Mouse (Mus musculus): Measurements from ENCODE around the gene Bsdc1. TPM values are rescaled to one million over a fixed set of nuclear protein-coding genes. Genes with fewer than 3 reads are reported as not detected.
"Not testable (repeated sequence)": the region's sequence is repeated elsewhere in the genome, so short reads cannot be mapped to it uniquely, and the experiment has no call there.

Gene Bsdc1
- polyA plus RNA-seq, 1 experiment from 2014 or later, result 27.6 TPM

DNA sequence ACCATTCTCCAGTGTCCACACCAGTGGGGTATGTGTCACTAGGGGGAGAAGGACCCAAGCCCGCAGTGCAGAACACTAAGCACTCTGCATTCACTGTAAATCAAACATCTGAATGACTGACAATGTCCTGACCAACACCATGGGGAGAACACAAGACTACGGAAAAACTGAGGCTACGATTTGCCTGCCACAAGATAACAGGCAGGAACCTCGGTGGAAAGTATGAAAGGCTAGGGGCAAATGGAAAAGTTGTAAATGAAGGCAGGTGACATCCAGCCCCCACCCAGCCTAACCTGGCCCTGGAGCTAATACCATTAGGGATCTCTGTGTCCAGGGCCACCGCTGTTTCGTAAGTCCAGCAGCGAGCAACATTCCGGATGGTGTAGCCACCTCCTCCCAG is 57.1 kb downstream of the Bsdc1 start:
- Histone ChIP-seq H3K4me3 (no peak overlapping the region), H3K27ac (no peak overlapping the region), H3K36me3 (peaks cover 82% of the 10 kb centered on the region), H3K4me1 (peaks cover 19% of the 10 kb centered on the region), H3K4me2 (no peak overlapping the region), H3K9me3 (no peaks in the 10 kb centered on the region), H3K27me3 (no peaks in the 10 kb centered on the region), H3K9ac (no peak overlapping the region)
- WGBS, result 91% methylated on average over 8 of the region's 8 CpGs
- no peak for ATAC-seq (ENCODE audit: insufficient number of reproducible peaks, insufficient read depth, low FRiP score, low TSS enrichment, low read depth)

DNA sequence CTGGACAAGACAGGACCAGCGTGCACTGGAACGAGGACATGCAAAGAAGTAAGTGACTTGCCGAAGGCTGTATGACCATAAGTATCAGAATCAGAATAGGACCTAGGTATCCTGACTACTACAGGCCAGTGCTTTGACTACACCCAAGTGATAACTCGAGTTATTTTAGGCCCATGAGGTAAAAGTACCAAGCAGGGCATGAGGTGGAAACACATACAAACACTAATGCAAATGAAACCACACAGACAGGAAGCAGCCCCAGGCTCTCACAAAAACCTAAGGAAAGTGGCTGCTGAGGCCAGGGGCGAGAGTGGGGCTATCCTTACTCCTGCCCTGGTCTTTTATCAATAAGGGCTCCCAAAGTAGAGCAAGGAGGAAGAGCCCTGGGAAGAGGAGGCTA is 64.0 kb downstream of the Bsdc1 start:
- H3K27me3 ChIP-seq, result no peaks in the 10 kb centered on the region
- no peak overlapping the region for H3K9ac ChIP-seq
- no peak overlapping the region for H3K4me2 ChIP-seq
- peaks cover 90% of the 10 kb centered on the region for H3K36me3 ChIP-seq
- no peaks in the 10 kb centered on the region for H3K9me3 ChIP-seq
- 85% methylated on average over 5 of the region's 5 CpGs for WGBS
- no peak overlapping the region for H3K4me3 ChIP-seq
- ATAC-seq (ENCODE audit: insufficient number of reproducible peaks, insufficient read depth, low FRiP score, low TSS enrichment, low read depth), result no peak
- no peak overlapping the region for H3K27ac ChIP-seq
- no peaks in the 10 kb centered on the region for H3K4me1 ChIP-seq

DNA sequence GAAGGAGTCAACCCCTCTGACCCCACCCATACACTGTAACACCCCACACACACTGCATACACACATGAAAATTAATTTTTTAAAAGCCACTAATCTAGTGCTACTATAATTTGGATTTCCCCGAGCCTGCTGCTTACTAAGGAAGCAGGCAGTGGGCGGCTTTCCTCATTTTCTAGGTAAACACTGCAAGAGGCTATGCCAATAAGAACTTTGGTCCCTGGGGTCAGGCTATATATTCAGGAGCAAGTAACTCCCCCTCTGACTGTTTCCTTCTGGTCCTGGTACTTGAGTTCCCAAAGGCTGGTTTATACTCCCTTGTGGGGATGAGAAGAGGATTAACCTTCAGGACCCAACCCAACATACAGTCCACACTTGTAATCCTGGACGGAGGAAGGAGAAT is 64.5 kb downstream of the Bsdc1 start:
- Histone ChIP-seq H3K4me2 (no peak overlapping the region), H3K4me1 (no peaks in the 10 kb centered on the region), H3K4me3 (no peak overlapping the region), H3K9me3 (no peaks in the 10 kb centered on the region), H3K27ac (no peak overlapping the region), H3K9ac (no peak overlapping the region), H3K27me3 (no peaks in the 10 kb centered on the region), H3K36me3 (peaks cover 90% of the 10 kb centered on the region)
- no peak for ATAC-seq (ENCODE audit: insufficient number of reproducible peaks, insufficient read depth, low FRiP score, low TSS enrichment, low read depth)
- 85% methylated on average over 3 of the region's 3 CpGs for WGBS

DNA sequence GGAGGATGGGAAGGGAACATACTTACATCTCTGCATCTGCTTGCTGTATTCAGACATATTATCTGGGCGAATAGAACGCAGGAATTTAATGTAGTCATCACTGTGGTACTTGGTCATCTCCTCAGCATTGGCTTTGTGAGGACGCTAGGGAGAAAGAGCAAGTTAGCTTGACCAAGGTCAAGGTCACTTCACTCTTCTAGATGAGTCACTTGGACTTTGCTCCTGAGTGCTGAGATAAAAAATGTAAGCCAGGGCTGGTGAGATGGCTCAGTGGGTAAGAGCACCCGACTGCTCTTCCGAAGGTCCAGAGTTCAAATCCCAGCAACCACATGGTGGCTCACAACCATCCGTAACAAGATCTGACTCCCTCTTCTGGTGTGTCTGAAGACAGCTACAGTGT is 67.5 kb downstream of the Bsdc1 start:
- not testable (repeated sequence) for H3K4me3 ChIP-seq

More for the DNA sequence above, 67.5 kb downstream of the Bsdc1 start:
- 92% methylated on average over 6 of the region's 6 CpGs for WGBS
- H3K9ac ChIP-seq; H3K27me3 ChIP-seq; H3K4me2 ChIP-seq; H3K27ac ChIP-seq; H3K9me3 ChIP-seq; H3K4me1 ChIP-seq; ATAC-seq (ENCODE audit: insufficient number of reproducible peaks, insufficient read depth, low FRiP score, low TSS enrichment, low read depth): not testable (repeated sequence)
- H3K36me3 ChIP-seq, result peaks cover 85% of the 10 kb centered on the region

Other genes with a start within 250 kb of the Bsdc1 start
- 7.6 and 8.4 TPM in 2 replicates for gene C77080, start 200.2 kb upstream of the Bsdc1 start, polyA plus RNA-seq (2015; fragmentation: Nextera tagmentation; extraction: Ambion mirVana)
- 0.96 and 1.2 TPM in 2 replicates for gene Sync, start 174.0 kb upstream of the Bsdc1 start, polyA plus RNA-seq (2015; fragmentation: Nextera tagmentation; extraction: Ambion mirVana)
- gene Rbbp4, start 126.2 kb upstream of the Bsdc1 start, polyA plus RNA-seq (2015; fragmentation: Nextera tagmentation; extraction: Ambion mirVana), result 469 and 486 TPM in 2 replicates
- gene Zbtb8os, start 125.9 kb upstream of the Bsdc1 start, polyA plus RNA-seq (2015; fragmentation: Nextera tagmentation; extraction: Ambion mirVana), result 44.4 and 45.5 TPM in 2 replicates
- 13.6 and 14.2 TPM in 2 replicates for gene Zbtb8a, start 83.5 kb upstream of the Bsdc1 start, polyA plus RNA-seq (2015; fragmentation: Nextera tagmentation; extraction: Ambion mirVana)
- 2.5 and 2.8 TPM in 2 replicates for gene Zbtb8b, start 20.7 kb upstream of the Bsdc1 start, polyA plus RNA-seq (2015; fragmentation: Nextera tagmentation; extraction: Ambion mirVana)
- gene Tssk3, start 29.4 kb downstream of the Bsdc1 start, polyA plus RNA-seq (2015; fragmentation: Nextera tagmentation; extraction: Ambion mirVana), result not detected in 2 replicates
- not detected in 2 replicates for gene Fam229a, start 29.6 kb downstream of the Bsdc1 start, polyA plus RNA-seq (2015; fragmentation: Nextera tagmentation; extraction: Ambion mirVana)
- 839 and 1,023 TPM in 2 replicates for gene Marcksl1, start 52.0 kb downstream of the Bsdc1 start, polyA plus RNA-seq (2015; fragmentation: Nextera tagmentation; extraction: Ambion mirVana)
- gene Hdac1, start 81.1 kb downstream of the Bsdc1 start, polyA plus RNA-seq (2015; fragmentation: Nextera tagmentation; extraction: Ambion mirVana), result 237 and 240 TPM in 2 replicates
- 7.4 and 9.5 TPM in 2 replicates for gene Lck, start 112.1 kb downstream of the Bsdc1 start, polyA plus RNA-seq (2015; fragmentation: Nextera tagmentation; extraction: Ambion mirVana)
- gene Fam167b, start 117.0 kb downstream of the Bsdc1 start, polyA plus RNA-seq (2015; fragmentation: Nextera tagmentation; extraction: Ambion mirVana), result 3.4 and 5.8 TPM in 2 replicates
- gene Eif3i, start 139.1 kb downstream of the Bsdc1 start, polyA plus RNA-seq (2015; fragmentation: Nextera tagmentation; extraction: Ambion mirVana), result 274 and 289 TPM in 2 replicates
- 195 and 215 TPM in 2 replicates for gene Tmem234, start 139.1 kb downstream of the Bsdc1 start, polyA plus RNA-seq (2015; fragmentation: Nextera tagmentation; extraction: Ambion mirVana)
- 2.2 and 3.1 TPM in 2 replicates for gene Dcdc2b, start 152.7 kb downstream of the Bsdc1 start, polyA plus RNA-seq (2015; fragmentation: Nextera tagmentation; extraction: Ambion mirVana)
- 33.7 and 36.5 TPM in 2 replicates for gene Iqcc, start 157.5 kb downstream of the Bsdc1 start, polyA plus RNA-seq (2015; fragmentation: Nextera tagmentation; extraction: Ambion mirVana)
- gene Ccdc28b, start 162.4 kb downstream of the Bsdc1 start, polyA plus RNA-seq (2015; fragmentation: Nextera tagmentation; extraction: Ambion mirVana), result 69.7 and 73.3 TPM in 2 replicates
- 90.7 and 92.9 TPM in 2 replicates for gene Txlna, start 179.5 kb downstream of the Bsdc1 start, polyA plus RNA-seq (2015; fragmentation: Nextera tagmentation; extraction: Ambion mirVana)
- gene Kpna6, start 211.2 kb downstream of the Bsdc1 start, polyA plus RNA-seq (2015; fragmentation: Nextera tagmentation; extraction: Ambion mirVana), result 16.1 and 19.1 TPM in 2 replicates
- gene Tmem39b, start 235.3 kb downstream of the Bsdc1 start, polyA plus RNA-seq (2015; fragmentation: Nextera tagmentation; extraction: Ambion mirVana), result 14.8 and 18.5 TPM in 2 replicates